Mouse (Mus musculus) kidney, adult 8-10 months (tissue): ENCODE measurements at regions not wholly inside any gene's neighbourhood (a gene's known extent, or its start where the extent isn't known, plus 50 kb on each side); places are given as distances from the start of the nearest gene placed in this dataset.

Source experiments
- DNase-seq, 2 experiments: peaks; one replicate each; pipeline ENCODE4 v3.0.0; 2022

GRCm38 (mm10) chr2:159565255-159565654 is 768.7 kb downstream of the Gm826 start:
- DNase-seq: no peak

GRCm38 (mm10) chr2:159565921-159566320 is 768.0 kb downstream of the Gm826 start:
- DNase-seq: no peak

GRCm38 (mm10) chr2:159566461-159566860 is 767.5 kb downstream of the Gm826 start:
- DNase-seq: peak; percentile 6 to 31

- DNase-seq: no peak
Measured at GRCm38 (mm10) chr2:159568391-159568790, 765.6 kb downstream of the Gm826 start.

- no peak for DNase-seq
Measured at GRCm38 (mm10) chr2:159571862-159572261, 762.1 kb downstream of the Gm826 start.

GRCm38 (mm10) chr2:159575271-159575670 is 758.7 kb downstream of the Gm826 start:
- DNase-seq: no peak

- no peak for DNase-seq
Measured at GRCm38 (mm10) chr2:159583103-159583502, 750.9 kb downstream of the Gm826 start.

GRCm38 (mm10) chr2:159584641-159585040 is 749.3 kb downstream of the Gm826 start:
- no peak for DNase-seq

GRCm38 (mm10) chr2:159586697-159587473 is 747.1 kb downstream of the Gm826 start:
- no peak for DNase-seq

GRCm38 (mm10) chr2:159591396-159592124 is 742.4 kb downstream of the Gm826 start:
- DNase-seq: no peak

- no peak for DNase-seq
Measured at GRCm38 (mm10) chr2:159592841-159593240, 741.1 kb downstream of the Gm826 start.

- DNase-seq: no peak
Measured at GRCm38 (mm10) chr2:159596285-159596684, 737.7 kb downstream of the Gm826 start.

- DNase-seq: no peak
Measured at GRCm38 (mm10) chr2:159598080-159598479, 735.9 kb downstream of the Gm826 start.

GRCm38 (mm10) chr2:159607191-159607590 is 726.8 kb downstream of the Gm826 start:
- DNase-seq: no peak

- no peak for DNase-seq
Measured at GRCm38 (mm10) chr2:159610451-159610850, 723.5 kb downstream of the Gm826 start.

- DNase-seq: no peak
Measured at GRCm38 (mm10) chr2:159616685-159617084, 717.3 kb downstream of the Gm826 start.

GRCm38 (mm10) chr2:159621261-159621660 is 712.7 kb downstream of the Gm826 start:
- DNase-seq: no peak

- DNase-seq: no peak
Measured at GRCm38 (mm10) chr2:159622141-159622669, 711.8 kb downstream of the Gm826 start.

GRCm38 (mm10) chr2:159625306-159625705 is 708.7 kb downstream of the Gm826 start:
- DNase-seq: no peak

- peak in 1 of 2 experiments; percentile 7 for DNase-seq
Measured at GRCm38 (mm10) chr2:159645861-159646260, 688.1 kb downstream of the Gm826 start.

- peak in 1 of 2 experiments; percentile 4 for DNase-seq
Measured at GRCm38 (mm10) chr2:159646595-159646994, 687.4 kb downstream of the Gm826 start.

GRCm38 (mm10) chr2:159652243-159652642 is 681.7 kb downstream of the Gm826 start:
- no peak for DNase-seq

- DNase-seq: no peak
Measured at GRCm38 (mm10) chr2:159676845-159677244, 657.1 kb downstream of the Gm826 start.

- DNase-seq: no peak
Measured at GRCm38 (mm10) chr2:159680641-159681040, 653.3 kb downstream of the Gm826 start.
